ENCODE assay signal across 8 mouse cellular contexts in genomic region chr9:108808163-108808665, GRCm38 (mm10). TPM values are rescaled to one million over a fixed set of nuclear protein-coding genes. Genes with fewer than 3 reads are reported as not detected.
DNase-seq lines count a peak whose midpoint lies in the region; ATAC-seq and TF ChIP-seq lines count a peak whose summit lies in the region.

TSS of gene Nckipsd (plus strand) at chr9:108808368.

- peaks cover 6% of the 10 kb centered on the region; the same call in 1 of the 2 replicates for H3K4me1 ChIP-seq in lung, embryonic 14.5 days (ENCODE audit: insufficient read depth)

- peak within 1 kb of the TSS; percentile 67 for H3K9ac ChIP-seq in lung, embryonic 14.5 days

- H3K27me3 ChIP-seq in lung, embryonic 14.5 days (ENCODE audit: insufficient read depth, low read length), result no peaks in the 10 kb centered on the region

- WGBS in lung, embryonic 14.5 days, result under 1% methylated on average over 62 of the region's 62 CpGs

- peak within 1 kb of the TSS; percentile 91 for H3K4me2 ChIP-seq in lung, embryonic 14.5 days

- peak; percentile 80 for ATAC-seq in frontal cortex, adult (ENCODE audit: low TSS enrichment)
- ATAC-seq in hematopoietic stem cell, adult 5-6 weeks (replicated peaks in 1 of 2; ENCODE audit: insufficient read depth in 1 of 2, low FRiP score in 2 of 2, low TSS enrichment in 1 of 2, low read depth in 1 of 2, poor library complexity in 2 of 2, severe bottlenecking in 2 of 2), result peak; percentile 59 to 74
- peak; percentile 90 for ATAC-seq in lung, embryonic 14.5 days (ENCODE audit: insufficient read depth)
- peak; percentile 61 for ATAC-seq in neutrophil, adult 5-6 weeks (ENCODE audit: extremely low read depth, insufficient number of reproducible peaks, low FRiP score, poor library complexity, severe bottlenecking)

- peak; percentile 94 for DNase-seq in MN1 (ENCODE audit: low spot score)
- peak; percentile 94 for DNase-seq in cerebellum, adult 9-10 months
- DNase-seq in layer of hippocampus, adult 8-10 months (ENCODE audit: low spot score in 2 of 2), result peak; percentile 81 to 92
- peak; percentile 97 for DNase-seq in lung, embryonic 14.5 days
- DNase-seq in thymus, adult 18-20 months, result peak; percentile 82 to 84

- TF ChIP-seq CTCF in lung, embryonic 14.5 days (IDR thresholded peaks at IDR 0.05; ENCODE audit: low read depth), result peak; percentile 75

- H3K27ac ChIP-seq in lung, embryonic 14.5 days (ENCODE audit: low read depth), result no peak within 1 kb of the TSS

- H3K4me3 ChIP-seq in lung, embryonic 14.5 days (ENCODE audit: low read depth, low read length), result peak within 1 kb of the TSS; percentile 59

- peaks cover 67% of the 10 kb centered on the region for H3K36me3 ChIP-seq in lung, embryonic 14.5 days (ENCODE audit: insufficient read depth)

- H3K9me3 ChIP-seq in lung, embryonic 14.5 days (ENCODE audit: low read depth, low read length), result no peaks in the 10 kb centered on the region

RNA-seq across cellular contexts. Expression of gene Nckipsd, which starts in this region (rescaled TPM):
- total RNA-seq in hematopoietic stem cell, adult 5-6 weeks (2017), result 1.7 and 2.9 TPM in 2 replicates
- 10 to 100 TPM; 70.0 to 74.4 (median 73.5) TPM for total RNA-seq in layer of hippocampus, adult 8-10 months (2022)
- 11.3 and 14.4 TPM in 2 replicates for polyA plus RNA-seq in lung, embryonic 14.5 days (2014; fragmentation: Nextera tagmentation; extraction: Ambion mirVana)
- total RNA-seq in neutrophil, adult 5-6 weeks (2017), result 9.7 and 11.3 TPM in 2 replicates
